Mouse (Mus musculus) bone marrow, adult 2 months (tissue): ENCODE results near the gene Clpp. TPM values are rescaled to one million over a fixed set of nuclear protein-coding genes. Genes with fewer than 3 reads are reported as not detected.
A peak's percentile ranks its signal among the peaks of the same experiment; 100 is the strongest.

Source experiments
- H3K27ac ChIP-seq: fragments of 200-500 bp; 2 replicates; pipeline ENCODE4 v1.5.1; 2012; ENCODE audit warnings: low read depth, mild to moderate bottlenecking, control low read depth, inconsistent platforms, low read length; ENCODE audit not compliant: control insufficient read depth, poor library complexity, insufficient read depth
- H3K4me1 ChIP-seq: fragments of 200-500 bp; 2 replicates; pipeline ENCODE4 v1.6.1; 2011; ENCODE audit warnings: low read length; ENCODE audit not compliant: control insufficient read depth, insufficient read depth
- H3K4me3 ChIP-seq: fragments of 200-500 bp; replicated peaks from 2 replicates; pipeline ENCODE3; 2011; ENCODE audit warnings: mild to moderate bottlenecking, low read depth, low read length, control low read depth; ENCODE audit not compliant: control insufficient read depth
- CTCF ChIP-seq: fragments of 200-500 bp; IDR thresholded peaks from 2 replicates; pipeline ENCODE4 v1.5.1; 2011; ENCODE audit warnings: low read length, control low read depth; ENCODE audit not compliant: control insufficient read depth, insufficient read depth
- POLR2A ChIP-seq: fragments of 200-500 bp; IDR thresholded peaks from 2 replicates; pipeline ENCODE4 v1.6.1; 2011; ENCODE audit warnings: low read depth, mild to moderate bottlenecking, control low read depth, low read length, borderline replicate concordance; ENCODE audit not compliant: control insufficient read depth
- WGBS: fragments of 180-500 bp; shearing (Covaris S2); methylation state at CpG from one replicate; pipeline ENCODE4 v1.1.7; 2018; 5-methylcytosine and 5-hydroxymethylcytosine counted together
- polyA plus RNA-seq: library from polyadenylated mRNA; stranded (reverse); fragments of >200 nt; gene quantifications from 2 replicates; pipeline ENCODE4 v1.2.4, GENCODE M21; 2011; ENCODE audit warnings: low replicate concordance; ENCODE audit not compliant: missing spikeins, insufficient read depth, insufficient read length

The Clpp gene
- polyA plus RNA-seq, 1 experiment = 43.4 TPM

- no peak overlapping the region for H3K4me3 ChIP-seq
- TF ChIP-seq CTCF = no peak
- no peak for TF ChIP-seq POLR2A
- no peak overlapping the region for H3K27ac ChIP-seq
- WGBS = 89% methylated on average over 8 of the region's 8 CpGs
- no peaks in the 10 kb centered on the region; the same call in 1 of the 2 replicates for H3K4me1 ChIP-seq
These were observed 4.9 kb downstream of the Clpp start for GRCm38 (mm10) chr17:56995046-56995445.

DNA sequence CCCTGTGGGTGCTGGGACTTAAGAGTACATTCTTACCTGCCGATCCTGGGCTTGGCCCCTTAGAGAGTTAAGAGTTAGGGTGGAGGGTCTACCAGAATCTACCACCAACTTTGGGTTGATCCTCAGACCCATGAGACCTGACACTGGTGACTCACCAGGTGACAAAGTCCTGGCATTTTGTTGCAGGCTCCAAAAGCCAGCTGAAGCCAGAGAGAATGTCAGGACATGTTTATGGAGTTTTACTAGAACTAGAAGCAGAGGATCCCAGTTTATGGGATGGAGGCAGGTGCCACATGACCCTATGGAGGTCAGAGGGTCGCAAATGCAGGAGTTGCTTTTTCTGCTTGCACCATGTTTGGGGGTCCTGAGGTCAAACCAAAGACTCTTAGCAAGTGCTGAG, 6.4 kb downstream of the Clpp start:
- H3K27ac ChIP-seq = no peak overlapping the region
- 71% methylated on average over 2 of the region's 2 CpGs for WGBS
- TF ChIP-seq CTCF (no peak), POLR2A (no peak)
- no peak overlapping the region for H3K4me3 ChIP-seq
- H3K4me1 ChIP-seq = no peaks in the 10 kb centered on the region; the same call in 1 of the 2 replicates

- Histone ChIP-seq H3K4me1 (no peaks in the 10 kb centered on the region; the same call in 1 of the 2 replicates), H3K4me3 (peak within 1 kb of the TSS; percentile 87), H3K27ac (peak within 1 kb of the TSS; percentile 23; the same call in 1 of the 2 replicates)
- TF ChIP-seq POLR2A = peak; percentile 59; the same call in 1 of the 2 replicates
- peak; percentile 88 for TF ChIP-seq CTCF
- under 1% methylated on average over 38 of the region's 38 CpGs for WGBS
These were observed 7.0 kb downstream of the Clpp start, which contains the start of gene Alkbh7 for GRCm38 (mm10) chr17:56997029-56997667. Gene Alkbh7, plus strand, starts transcription at chr17:56997339.

DNA sequence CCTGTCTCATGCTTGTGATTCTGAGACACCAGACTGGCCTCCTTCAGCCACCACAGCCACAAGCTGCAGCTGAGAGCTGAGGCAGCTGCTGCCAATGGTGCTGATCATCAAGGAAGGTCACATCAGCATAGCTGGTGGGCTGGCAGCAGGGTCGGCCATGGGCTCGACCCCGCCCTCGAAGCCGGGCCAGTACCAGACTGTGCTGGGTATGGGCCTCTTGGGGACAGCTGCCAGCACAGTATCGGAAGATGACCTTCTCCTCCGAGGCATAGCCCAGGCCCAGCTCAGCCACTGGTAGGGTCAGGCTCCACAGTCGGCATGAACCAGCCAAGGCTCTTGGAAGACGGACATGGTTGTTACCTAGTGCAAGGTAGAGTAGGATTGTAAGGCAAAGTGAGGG, 9.3 kb downstream of the Clpp start:
- TF ChIP-seq POLR2A (no peak), CTCF (no peak)
- Histone ChIP-seq H3K4me3 (no peak overlapping the region), H3K4me1 (no peaks in the 10 kb centered on the region; the same call in 1 of the 2 replicates), H3K27ac (no peak overlapping the region)
- WGBS = 91% methylated on average over 9 of the region's 9 CpGs

DNA sequence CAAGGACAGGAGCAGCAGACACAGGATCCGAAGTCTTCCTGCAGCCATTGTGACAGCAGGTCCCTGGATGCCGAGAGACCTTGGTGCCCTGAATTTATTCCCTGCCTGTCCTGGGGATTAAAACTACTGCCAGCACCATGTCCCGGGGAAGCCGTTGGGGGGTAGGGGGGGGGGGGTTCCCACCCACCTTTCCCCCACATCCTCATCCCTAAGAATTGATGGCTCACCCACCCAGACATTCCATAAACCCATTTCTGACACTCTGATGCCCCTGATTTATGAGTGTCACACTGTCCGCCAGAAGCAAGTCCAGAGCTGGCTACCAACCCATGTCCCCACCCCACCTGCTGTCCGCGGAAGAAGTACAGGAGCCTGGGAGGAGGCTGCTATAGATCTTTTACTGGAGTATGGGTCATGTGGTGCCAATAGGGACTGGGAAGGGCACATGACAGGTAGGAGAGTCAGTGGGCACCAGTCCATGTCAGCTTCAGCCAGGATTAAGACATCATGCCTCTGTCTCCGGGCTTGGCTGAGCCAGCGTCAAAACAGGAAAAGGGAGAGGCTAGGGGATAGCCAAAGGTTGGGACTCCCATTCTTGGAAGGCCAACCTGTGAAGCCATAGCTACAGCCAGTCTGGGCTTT, 10.0 kb downstream of the Clpp start, which contains the start of gene Pspn:
Gene Pspn (minus strand): TSS at position 51 of the 642 bp plus-strand sequence.
- no peak for TF ChIP-seq CTCF
- TF ChIP-seq POLR2A = no peak
- Histone ChIP-seq H3K27ac (no peak within 1 kb of the TSS), H3K4me3 (no peak within 1 kb of the TSS), H3K4me1 (no peaks in the 10 kb centered on the region; the same call in 1 of the 2 replicates)
- 86% methylated on average over 9 of the region's 9 CpGs for WGBS

GRCm38 (mm10) chr17:57001228-57001627, 11.1 kb downstream of the Clpp start:
- Histone ChIP-seq H3K27ac (no peak overlapping the region), H3K4me1 (no peaks in the 10 kb centered on the region; the same call in 1 of the 2 replicates), H3K4me3 (no peak overlapping the region)
- no peak for TF ChIP-seq CTCF
- 75% methylated on average over 8 of the region's 8 CpGs for WGBS

DNA sequence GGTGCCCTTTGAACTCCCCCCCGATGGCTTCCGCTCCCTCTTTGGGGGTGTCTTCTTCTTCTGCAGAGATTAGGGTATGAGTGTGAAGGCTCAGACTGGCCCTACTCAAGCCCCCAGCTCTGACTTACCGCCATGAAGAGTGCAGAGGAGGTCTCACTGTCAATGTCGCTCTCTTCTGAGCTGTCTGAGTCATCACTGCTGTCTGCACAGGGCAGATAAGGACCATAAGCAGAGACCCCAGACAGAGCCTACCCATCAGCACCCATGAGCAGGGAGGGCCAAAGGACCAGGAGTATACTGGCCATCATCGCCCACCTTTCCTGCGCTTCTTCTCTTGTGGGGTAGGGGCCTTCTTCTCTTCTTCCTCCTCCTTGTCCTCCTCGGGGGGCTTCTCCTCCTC, 13.9 kb downstream of the Clpp start:
- no peak overlapping the region for H3K27ac ChIP-seq
- WGBS = 80% methylated on average over 7 of the region's 7 CpGs
- no peak overlapping the region for H3K4me3 ChIP-seq
- no peak for TF ChIP-seq CTCF
- no peak for TF ChIP-seq POLR2A
- no peaks in the 10 kb centered on the region for H3K4me1 ChIP-seq

DNA sequence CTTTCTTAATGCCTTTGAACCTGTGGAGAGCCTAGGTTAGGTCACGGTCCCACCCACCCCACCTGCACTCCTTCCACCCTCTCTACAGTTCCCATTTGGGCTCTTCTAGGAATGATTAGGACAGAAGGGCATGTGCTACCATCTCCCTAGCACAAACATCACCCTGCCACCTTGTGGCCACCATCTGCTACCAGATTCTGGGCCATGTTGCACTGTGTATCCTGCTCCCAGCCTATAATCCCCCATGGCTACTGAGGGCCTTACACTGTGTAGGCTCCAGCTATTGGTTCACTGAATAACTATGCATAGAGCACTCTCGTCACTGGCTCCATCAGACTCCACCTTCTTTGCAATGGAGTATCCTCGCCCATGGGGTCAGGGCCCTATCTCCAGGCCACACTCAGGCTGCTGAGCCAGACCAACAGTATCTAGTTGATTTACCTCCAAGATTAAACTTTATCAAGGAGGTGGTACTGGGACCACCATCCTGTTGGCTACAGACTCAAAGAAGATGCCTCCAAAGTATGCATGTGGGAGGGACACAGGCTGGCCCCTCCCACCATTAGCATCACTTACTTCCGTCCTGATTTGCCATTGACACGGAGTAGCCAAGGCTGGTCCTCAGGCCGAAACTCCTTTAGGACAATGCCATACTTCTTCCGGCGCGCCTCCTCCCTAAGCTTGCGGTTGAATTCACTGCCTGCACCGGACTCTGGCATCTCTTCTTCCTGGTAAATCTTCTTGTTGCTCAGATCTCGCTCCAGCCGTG, 17.2 kb downstream of the Clpp start:
- no peak overlapping the region for H3K27ac ChIP-seq
- 89% methylated on average over 13 of the region's 13 CpGs for WGBS
- peaks cover 3% of the 10 kb centered on the region; the same call in 1 of the 2 replicates for H3K4me1 ChIP-seq
- 0 out of 2 replicates have a peak, but pooled peaks have one; percentile 15 for TF ChIP-seq CTCF
- no peak for TF ChIP-seq POLR2A
- H3K4me3 ChIP-seq = no peak overlapping the region
